Mouse (Mus musculus) embryonic facial prominence, embryonic 10.5 days (tissue): Measurements from ENCODE around the gene Map3k5. TPM values are rescaled to one million over a fixed set of nuclear protein-coding genes. Genes with fewer than 3 reads are reported as not detected.

ENCODE experiments used
- DNase-seq: peaks from one replicate; pipeline ENCODE4 v3.0.0-alpha.2; 2017; ENCODE audit warnings: low spot score
- H3K27ac ChIP-seq: fragments of 300-500 bp; sonication (generic); replicated peaks from 2 replicates; pipeline ENCODE4 v1.5.1; 2016; ENCODE audit warnings: mild to moderate bottlenecking
- H3K27me3 ChIP-seq: fragments of 300-500 bp; sonication (generic); replicated peaks from 2 replicates; pipeline ENCODE4 v1.6.1; 2016; ENCODE audit warnings: low read depth, mild to moderate bottlenecking; ENCODE audit not compliant: poor library complexity, severe bottlenecking
- H3K36me3 ChIP-seq: fragments of 300-500 bp; sonication (generic); replicated peaks from 2 replicates; pipeline ENCODE4 v1.6.1; 2016; ENCODE audit warnings: mild to moderate bottlenecking, moderate library complexity
- H3K4me1 ChIP-seq: fragments of 300-500 bp; sonication (generic); 2 replicates; pipeline ENCODE4 v1.6.1; 2016
- H3K4me3 ChIP-seq: fragments of 300-500 bp; sonication (generic); 2 replicates; pipeline ENCODE4 v1.5.1; 2016; ENCODE audit warnings: mild to moderate bottlenecking, moderate library complexity
- H3K9me3 ChIP-seq: fragments of 300-500 bp; sonication (generic); 2 replicates; pipeline ENCODE4 v1.6.1; 2016; ENCODE audit warnings: mild to moderate bottlenecking
- WGBS: fragments of 180-500 bp; shearing (Covaris S2); methylation state at CpG from one replicate; pipeline ENCODE4 v1.1.7; 2016; 5-methylcytosine and 5-hydroxymethylcytosine counted together
- polyA plus RNA-seq: library from polyadenylated mRNA; unstranded; fragments of >200 nt; fragmentation: Nextera tagmentation; extraction: Ambion mirVana; gene quantifications from 2 replicates; pipeline ENCODE4 v1.2.1, GENCODE M21; 2016

Gene Map3k5
- polyA plus RNA-seq, 1 experiment from 2014 or later, result 0.86 TPM

GRCm38 (mm10) chr10:20001990-20002389, 67.7 kb downstream of the Map3k5 start:
- Histone ChIP-seq H3K9me3 (no peaks in the 10 kb centered on the region), H3K4me1 (peaks cover 50% of the 10 kb centered on the region), H3K27ac (peak overlapping the region; percentile 70), H3K27me3 (no peaks in the 10 kb centered on the region), H3K4me3 (no peak overlapping the region), H3K36me3 (no peaks in the 10 kb centered on the region)
- peak; percentile 50 for DNase-seq
- 4% methylated on average over 5 of the region's 5 CpGs for WGBS

GRCm38 (mm10) chr10:20003006-20003405, 68.7 kb downstream of the Map3k5 start:
- H3K9me3 ChIP-seq, result no peaks in the 10 kb centered on the region
- H3K27ac ChIP-seq, result peak overlapping the region; percentile 51
- no peaks in the 10 kb centered on the region for H3K36me3 ChIP-seq
- no peaks in the 10 kb centered on the region for H3K27me3 ChIP-seq
- H3K4me3 ChIP-seq, result no peak overlapping the region
- DNase-seq, result no peak
- H3K4me1 ChIP-seq, result peaks cover 50% of the 10 kb centered on the region
- 28% methylated on average over 5 of the region's 5 CpGs for WGBS

GRCm38 (mm10) chr10:20004786-20005185, 70.5 kb downstream of the Map3k5 start:
- H3K27me3 ChIP-seq, result no peaks in the 10 kb centered on the region
- no peaks in the 10 kb centered on the region for H3K9me3 ChIP-seq
- no peak overlapping the region for H3K4me3 ChIP-seq
- no peak overlapping the region for H3K27ac ChIP-seq
- no peaks in the 10 kb centered on the region for H3K36me3 ChIP-seq
- 44% methylated on average over 4 of the region's 4 CpGs for WGBS
- DNase-seq, result no peak
- H3K4me1 ChIP-seq, result peaks cover 44% of the 10 kb centered on the region

- H3K36me3 ChIP-seq, result no peaks in the 10 kb centered on the region
- WGBS, result 95% methylated on average over 6 of the region's 6 CpGs
- H3K4me1 ChIP-seq, result peaks cover 40% of the 10 kb centered on the region
- H3K9me3 ChIP-seq, result no peaks in the 10 kb centered on the region
- no peaks in the 10 kb centered on the region for H3K27me3 ChIP-seq
- no peak overlapping the region for H3K4me3 ChIP-seq
- no peak overlapping the region for H3K27ac ChIP-seq
- no peak for DNase-seq
Measured at GRCm38 (mm10) chr10:20005491-20005952, 71.2 kb downstream of the Map3k5 start.

- no peak for DNase-seq
- WGBS, result 80% methylated on average over 17 of the region's 17 CpGs
- Histone ChIP-seq H3K9me3 (no peaks in the 10 kb centered on the region), H3K27me3 (no peaks in the 10 kb centered on the region), H3K36me3 (no peaks in the 10 kb centered on the region), H3K4me1 (peaks cover 30% of the 10 kb centered on the region), H3K27ac (no peak overlapping the region), H3K4me3 (no peak overlapping the region)
Measured at GRCm38 (mm10) chr10:20006333-20007093, 72.2 kb downstream of the Map3k5 start.

GRCm38 (mm10) chr10:20009310-20009709, 75.0 kb downstream of the Map3k5 start:
- H3K4me3 ChIP-seq, result no peak overlapping the region
- H3K36me3 ChIP-seq, result no peaks in the 10 kb centered on the region
- no peak for DNase-seq
- peaks cover 14% of the 10 kb centered on the region for H3K4me1 ChIP-seq
- H3K27ac ChIP-seq, result no peak overlapping the region
- no peaks in the 10 kb centered on the region for H3K27me3 ChIP-seq
- no peaks in the 10 kb centered on the region for H3K9me3 ChIP-seq
- 92% methylated on average over 6 of the region's 6 CpGs for WGBS

GRCm38 (mm10) chr10:20010018-20010417, 75.7 kb downstream of the Map3k5 start:
- H3K4me1 ChIP-seq, result peaks cover 8% of the 10 kb centered on the region
- 91% methylated on average over 3 of the region's 3 CpGs for WGBS
- no peak for DNase-seq

GRCm38 (mm10) chr10:20018406-20018805, 84.1 kb downstream of the Map3k5 start:
- H3K4me3 ChIP-seq, result no peak overlapping the region
- DNase-seq, result no peak
- 94% methylated on average over 10 of the region's 10 CpGs for WGBS
- no peaks in the 10 kb centered on the region for H3K27me3 ChIP-seq
- H3K27ac ChIP-seq, result no peak overlapping the region
- H3K4me1 ChIP-seq, result peaks cover 15% of the 10 kb centered on the region
- H3K9me3 ChIP-seq, result peaks cover 6% of the 10 kb centered on the region; the same call in 1 of the 2 replicates
- no peaks in the 10 kb centered on the region; the same call in 1 of the 2 replicates for H3K36me3 ChIP-seq

More at GRCm38 (mm10) chr10:20010018-20010417, 75.7 kb downstream of the Map3k5 start:
- Histone ChIP-seq H3K4me3 (no peak overlapping the region), H3K27me3 (no peaks in the 10 kb centered on the region), H3K27ac (no peak overlapping the region), H3K36me3 (no peaks in the 10 kb centered on the region), H3K9me3 (no peaks in the 10 kb centered on the region)

GRCm38 (mm10) chr10:20018806-20019205, 84.5 kb downstream of the Map3k5 start:
- no peaks in the 10 kb centered on the region; the same call in 1 of the 2 replicates for H3K36me3 ChIP-seq
- WGBS, result 91% methylated on average over 3 of the region's 3 CpGs
- no peak for DNase-seq
- H3K27me3 ChIP-seq, result no peaks in the 10 kb centered on the region
- H3K4me3 ChIP-seq, result no peak overlapping the region
- no peak overlapping the region for H3K27ac ChIP-seq
- peaks cover 6% of the 10 kb centered on the region; the same call in 1 of the 2 replicates for H3K9me3 ChIP-seq
- H3K4me1 ChIP-seq, result peaks cover 15% of the 10 kb centered on the region

- H3K9me3 ChIP-seq, result peaks cover 6% of the 10 kb centered on the region; the same call in 1 of the 2 replicates
- WGBS, result 85% methylated on average over 6 of the region's 6 CpGs
Measured at GRCm38 (mm10) chr10:20021256-20021655, 87.0 kb downstream of the Map3k5 start.

GRCm38 (mm10) chr10:20021670-20022468, 87.6 kb downstream of the Map3k5 start:
- Histone ChIP-seq H3K4me1 (peaks cover 15% of the 10 kb centered on the region), H3K36me3 (no peaks in the 10 kb centered on the region; the same call in 1 of the 2 replicates), H3K9me3 (peaks cover 6% of the 10 kb centered on the region; the same call in 1 of the 2 replicates), H3K27me3 (no peaks in the 10 kb centered on the region), H3K27ac (no peak overlapping the region; the same call in 1 of the 2 replicates), H3K4me3 (no peak overlapping the region)
- no peak for DNase-seq
- WGBS, result 85% methylated on average over 15 of the region's 15 CpGs

More at GRCm38 (mm10) chr10:20021256-20021655, 87.0 kb downstream of the Map3k5 start:
- Histone ChIP-seq H3K4me1 (peaks cover 15% of the 10 kb centered on the region), H3K4me3 (no peak overlapping the region), H3K27me3 (no peaks in the 10 kb centered on the region), H3K27ac (no peak overlapping the region), H3K36me3 (no peaks in the 10 kb centered on the region; the same call in 1 of the 2 replicates)
- DNase-seq, result no peak

- Histone ChIP-seq H3K4me3 (no peak overlapping the region), H3K27ac (no peak overlapping the region; the same call in 1 of the 2 replicates), H3K9me3 (peaks cover 4% of the 10 kb centered on the region; the same call in 1 of the 2 replicates), H3K27me3 (no peaks in the 10 kb centered on the region), H3K4me1 (peaks cover 15% of the 10 kb centered on the region), H3K36me3 (no peaks in the 10 kb centered on the region; the same call in 1 of the 2 replicates)
- WGBS, result 62% methylated on average over 10 of the region's 10 CpGs
- DNase-seq, result no peak
Measured at GRCm38 (mm10) chr10:20022608-20023340, 88.5 kb downstream of the Map3k5 start.
